Mouse (Mus musculus): Measurements from ENCODE around the gene Def6. TPM values are rescaled to one million over a fixed set of nuclear protein-coding genes. Genes with fewer than 3 reads are reported as not detected.

Gene Def6
- total RNA-seq, 2 experiments from 2014 or later: 2.1 to 3.1 TPM

GRCm38 (mm10) chr17:28247613-28248012 is 40.0 kb downstream of the Def6 start:
- no peak for DNase-seq (ENCODE audit: extremely low spot score in 1 of 2, low spot score in 2 of 2)
- intact Hi-C loops (cut with DNase I): no loop called here
- H3K4me3 ChIP-seq: no peak overlapping the region
- no peak overlapping the region for H3K27ac ChIP-seq
- no peak for TF ChIP-seq CTCF (IDR thresholded peaks at IDR 0.05)

DNA sequence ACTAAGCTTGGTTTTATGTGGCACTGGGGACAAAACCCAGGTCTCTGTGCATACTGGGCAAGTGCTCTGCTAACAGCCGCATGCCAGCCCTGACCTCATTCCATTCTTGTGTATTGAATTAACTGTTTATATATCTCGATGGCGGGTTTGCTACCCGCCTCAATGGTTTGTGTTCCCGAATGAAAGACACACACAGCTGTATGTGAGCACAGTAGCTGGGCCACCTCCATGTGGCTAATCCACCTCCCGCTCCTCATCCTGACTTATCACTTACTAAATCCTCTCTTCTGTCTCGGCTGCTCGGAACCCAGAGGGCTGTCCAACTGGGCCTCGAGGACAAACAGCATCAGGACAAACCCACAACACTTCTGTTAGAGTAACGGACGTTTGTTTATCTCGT is 41.5 kb downstream of the Def6 start:
- no peak overlapping the region for H3K27ac ChIP-seq
- H3K4me3 ChIP-seq: no peak overlapping the region
- TF ChIP-seq CTCF (IDR thresholded peaks at IDR 0.05): no peak
- intact Hi-C loops (cut with DNase I): no loop called here
- no peak for DNase-seq (ENCODE audit: extremely low spot score in 1 of 2, low spot score in 2 of 2)

DNA sequence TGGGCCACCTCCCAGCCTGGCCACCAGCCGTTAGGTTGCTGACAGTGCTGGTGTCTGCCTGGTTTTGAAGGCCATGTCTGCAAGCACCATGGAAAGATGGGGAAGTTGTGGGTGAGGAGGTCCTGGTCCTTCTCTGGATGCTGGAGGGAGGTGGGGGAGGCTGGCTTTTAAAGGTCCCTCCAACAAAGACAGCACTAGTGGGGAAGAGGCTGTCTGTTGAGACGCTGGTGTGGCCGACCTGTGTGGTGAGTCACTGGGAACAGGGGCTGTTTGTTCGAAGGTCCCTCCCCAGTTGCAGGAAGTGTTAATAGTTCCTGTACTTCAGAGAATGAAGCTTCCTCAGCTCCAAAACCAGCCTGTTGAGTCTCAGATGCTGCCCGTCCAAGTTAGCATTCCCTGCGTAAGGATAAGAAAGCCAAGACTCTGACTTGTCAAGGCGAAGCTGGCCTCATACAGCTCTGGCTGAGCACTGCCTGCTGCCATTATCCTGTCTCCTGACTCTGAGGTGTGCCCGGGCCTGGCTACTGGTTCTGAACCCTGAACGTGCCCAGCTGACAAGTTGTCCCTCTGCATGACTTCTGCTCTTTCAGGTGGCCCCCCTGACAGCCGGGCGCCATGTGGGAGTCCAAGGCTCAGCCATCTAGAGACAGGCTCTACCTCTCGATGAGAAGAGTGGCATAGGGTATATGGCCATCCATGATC is 44.2 kb downstream of the Def6 start:
- no peak overlapping the region for H3K27ac ChIP-seq
- intact Hi-C loops (cut with DNase I): no loop called here
- no peak overlapping the region for H3K4me3 ChIP-seq
- no peak for TF ChIP-seq CTCF (IDR thresholded peaks at IDR 0.05)
- no peak for DNase-seq (ENCODE audit: extremely low spot score in 1 of 2, low spot score in 2 of 2)

- Histone ChIP-seq H3K27ac (no peak overlapping the region), H3K4me3 (no peak overlapping the region)
- intact Hi-C loops (cut with DNase I): no loop called here
- TF ChIP-seq CTCF (IDR thresholded peaks at IDR 0.05): no peak
- no peak for DNase-seq (ENCODE audit: extremely low spot score in 1 of 2, low spot score in 2 of 2)
Observed at GRCm38 (mm10) chr17:28252281-28252648, 44.7 kb downstream of the Def6 start.

DNA sequence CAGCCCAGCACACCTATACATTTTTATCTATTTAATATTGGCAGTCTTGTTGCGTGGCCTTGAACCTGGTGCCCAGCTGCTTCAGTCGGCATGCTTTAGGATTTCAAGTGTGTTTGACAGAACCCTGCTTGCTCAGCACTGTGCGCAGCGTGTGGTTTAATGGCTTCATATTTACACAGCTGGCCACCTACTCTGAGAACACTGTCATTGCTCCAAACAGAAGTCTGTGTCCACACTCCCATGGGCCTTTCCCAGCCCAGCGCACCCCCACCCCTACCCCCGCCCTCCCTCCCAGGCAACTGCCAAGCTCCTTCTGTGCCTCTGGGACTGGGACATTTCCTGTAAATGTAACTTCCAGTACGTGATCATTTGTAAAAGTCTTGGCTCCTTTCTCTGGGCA is 45.6 kb downstream of the Def6 start:
- intact Hi-C loops (cut with DNase I): no loop called here
- no peak for DNase-seq (ENCODE audit: extremely low spot score in 1 of 2, low spot score in 2 of 2)
- H3K27ac ChIP-seq: no peak overlapping the region
- no peak for TF ChIP-seq CTCF (IDR thresholded peaks at IDR 0.05)
- H3K4me3 ChIP-seq: no peak overlapping the region

DNA sequence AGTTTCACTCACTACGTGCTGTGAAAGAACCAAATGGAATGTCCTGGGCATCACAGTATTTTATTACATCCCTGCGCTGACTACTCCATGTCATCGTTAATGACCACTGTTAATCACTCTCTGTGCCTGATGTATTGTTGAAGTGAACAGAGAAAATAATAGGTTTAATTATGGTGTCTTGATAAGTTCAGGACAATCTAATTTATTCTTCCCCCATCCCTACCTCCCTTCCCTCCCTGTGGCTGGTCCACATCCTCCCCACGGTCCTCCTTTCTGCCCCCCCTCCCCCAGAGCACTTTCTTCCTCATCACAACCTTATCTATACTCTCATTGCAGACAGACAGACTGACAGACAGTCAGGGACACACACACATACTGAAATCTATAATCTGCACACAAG is 47.2 kb downstream of the Def6 start:
- intact Hi-C loops (cut with DNase I): no loop called here
- TF ChIP-seq CTCF (IDR thresholded peaks at IDR 0.05): no peak
- no peak overlapping the region for H3K4me3 ChIP-seq
- H3K27ac ChIP-seq: no peak overlapping the region
- no peak for DNase-seq (ENCODE audit: extremely low spot score in 1 of 2, low spot score in 2 of 2)

GRCm38 (mm10) chr17:28255651-28256050 is 48.1 kb downstream of the Def6 start:
- no peak for TF ChIP-seq CTCF (IDR thresholded peaks at IDR 0.05)
- Histone ChIP-seq H3K4me3 (no peak overlapping the region), H3K27ac (no peak overlapping the region)
- DNase-seq (ENCODE audit: extremely low spot score in 1 of 2, low spot score in 2 of 2): no peak
- intact Hi-C loops (cut with DNase I): no loop called here

- intact Hi-C loops (cut with DNase I): no loop called here
- DNase-seq (ENCODE audit: extremely low spot score in 1 of 2, low spot score in 2 of 2): no peak
- no peak for TF ChIP-seq CTCF (IDR thresholded peaks at IDR 0.05)
- Histone ChIP-seq H3K27ac (peak overlapping the region; percentile 64), H3K4me3 (no peak overlapping the region)
Observed at GRCm38 (mm10) chr17:28256651-28257328, 49.2 kb downstream of the Def6 start.

- intact Hi-C loops (cut with DNase I): no loop called here
- no peak for TF ChIP-seq CTCF (IDR thresholded peaks at IDR 0.05)
- no peak for DNase-seq (ENCODE audit: extremely low spot score in 1 of 2, low spot score in 2 of 2)
- H3K27ac ChIP-seq: no peak overlapping the region
- H3K4me3 ChIP-seq: no peak overlapping the region
Observed at GRCm38 (mm10) chr17:28258325-28258724, 50.7 kb downstream of the Def6 start.

DNA sequence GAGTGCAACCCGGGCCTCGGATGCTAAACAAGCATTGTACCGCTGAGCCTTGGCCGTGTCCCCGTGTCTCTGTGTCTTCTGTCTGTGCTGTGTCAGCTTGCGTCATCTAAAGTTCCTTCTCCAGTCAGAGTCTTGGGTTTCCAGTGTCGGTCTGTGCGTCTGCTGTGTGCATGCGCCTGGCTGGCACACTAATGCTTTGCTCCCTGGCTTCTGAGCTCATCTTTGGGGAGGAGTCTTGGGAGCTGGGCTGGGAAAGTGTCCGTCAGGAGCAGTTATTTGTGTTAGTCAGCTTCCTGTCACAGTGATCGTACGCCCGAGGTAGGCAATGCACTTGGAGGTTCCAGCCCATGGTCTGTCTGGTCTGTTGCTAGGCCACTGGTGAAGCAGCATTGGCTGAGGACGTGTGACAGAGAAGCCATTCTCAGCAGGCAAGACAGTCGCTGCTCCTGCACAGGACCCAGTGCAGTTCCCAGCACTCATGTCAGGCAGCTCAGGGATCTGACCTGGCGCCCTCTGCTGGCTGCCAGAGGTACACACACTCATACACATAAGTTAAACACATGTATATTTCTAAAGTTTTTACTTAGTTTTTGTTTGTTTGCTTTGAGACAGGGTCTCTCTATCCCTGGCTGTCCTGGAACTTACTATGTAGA is 52.4 kb downstream of the Def6 start:
- peak; percentile 57 for TF ChIP-seq CTCF (IDR thresholded peaks at IDR 0.05)
- intact Hi-C loops (cut with DNase I): no loop called here
- no peak overlapping the region for H3K4me3 ChIP-seq
- no peak for DNase-seq (ENCODE audit: extremely low spot score in 1 of 2, low spot score in 2 of 2)
- no peak overlapping the region for H3K27ac ChIP-seq

GRCm38 (mm10) chr17:28260543-28260909 is 52.9 kb downstream of the Def6 start:
- no peak for DNase-seq (ENCODE audit: extremely low spot score in 1 of 2, low spot score in 2 of 2)
- TF ChIP-seq CTCF (IDR thresholded peaks at IDR 0.05): no peak
- Histone ChIP-seq H3K4me3 (no peak overlapping the region), H3K27ac (no peak overlapping the region)
- intact Hi-C loops (cut with DNase I): no loop called here

GRCm38 (mm10) chr17:28261795-28262194 is 54.2 kb downstream of the Def6 start:
- intact Hi-C loops (cut with DNase I): no loop called here
- Histone ChIP-seq H3K27ac (no peak overlapping the region), H3K4me3 (no peak overlapping the region)
- no peak for TF ChIP-seq CTCF (IDR thresholded peaks at IDR 0.05)
- no peak for DNase-seq (ENCODE audit: extremely low spot score in 1 of 2, low spot score in 2 of 2)

Measured in left cerebral cortex, adult 2 months (tissue).